Mouse (Mus musculus): ENCODE results near the gene Pick1. TPM values are rescaled to one million over a fixed set of nuclear protein-coding genes. Genes with fewer than 3 reads are reported as not detected.
A peak's percentile ranks its signal among the peaks of the same experiment; 100 is the strongest.

Pick1 gene
- total RNA-seq (2021): 10 to 100 TPM; 22.4 to 23.2 TPM
- long read RNA-seq, experiment 1, transcript Pick1-201 (13 exons, 1,977 nt): major isoform, 12 of 20 reads
- long read RNA-seq, experiment 1, partial matches to known transcripts: 3 of 20 reads
- long read RNA-seq, experiment 1, other reads (novel, unspliced or antisense): 2 of 20 reads
- long read RNA-seq, experiment 2, transcript Pick1-201 (13 exons, 1,977 nt): major isoform, 10 of 18 reads
- long read RNA-seq, experiment 2, partial matches to known transcripts: 1 of 18 reads
- long read RNA-seq, experiment 2, other reads (novel, unspliced or antisense): 6 of 18 reads

GRCm38 (mm10) chr15:79229058-79229821, at the start of gene Pick1, which contains the start of gene Gm49486:
Pick1 (plus strand) TSS chr15:79229173.
Gm49486 (plus strand) TSS chr15:79229391.
- peak; percentile 88 to 92 for DNase-seq
- intact Hi-C loops (cut with DNase I): loop anchor here (5.0 kb wide), 2 partner anchors 238 to 423 kb away; no protein-coding TSS in a partner anchor

DNA sequence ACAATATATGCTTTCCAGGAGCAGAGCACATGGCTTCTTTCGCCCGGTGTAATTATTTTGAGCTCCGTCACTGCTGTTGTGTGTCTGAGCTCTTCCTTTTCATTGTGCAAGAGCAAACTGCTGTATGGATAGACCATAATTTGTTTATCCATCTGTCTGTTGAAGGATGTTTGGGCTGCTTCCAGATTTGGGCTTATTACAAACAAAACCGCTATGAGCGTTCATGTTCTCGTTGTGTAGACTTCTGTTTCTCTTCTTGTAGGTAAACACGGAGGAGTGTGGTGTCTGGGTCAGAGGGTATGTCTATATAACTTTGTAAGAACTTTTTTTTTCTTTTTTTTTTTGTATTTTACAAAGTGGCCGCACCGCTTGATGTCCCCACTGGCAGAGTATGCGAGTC, 43.8 kb upstream of the Pick1 start:
- no peak for DNase-seq
- intact Hi-C loops (cut with DNase I): no loop called here

- intact Hi-C loops (cut with DNase I): no loop called here
- DNase-seq: no peak
Measured at GRCm38 (mm10) chr15:79187819-79188218, 41.2 kb upstream of the Pick1 start.

GRCm38 (mm10) chr15:79191426-79191825, 37.5 kb upstream of the Pick1 start:
- intact Hi-C loops (cut with DNase I): no loop called here

DNA sequence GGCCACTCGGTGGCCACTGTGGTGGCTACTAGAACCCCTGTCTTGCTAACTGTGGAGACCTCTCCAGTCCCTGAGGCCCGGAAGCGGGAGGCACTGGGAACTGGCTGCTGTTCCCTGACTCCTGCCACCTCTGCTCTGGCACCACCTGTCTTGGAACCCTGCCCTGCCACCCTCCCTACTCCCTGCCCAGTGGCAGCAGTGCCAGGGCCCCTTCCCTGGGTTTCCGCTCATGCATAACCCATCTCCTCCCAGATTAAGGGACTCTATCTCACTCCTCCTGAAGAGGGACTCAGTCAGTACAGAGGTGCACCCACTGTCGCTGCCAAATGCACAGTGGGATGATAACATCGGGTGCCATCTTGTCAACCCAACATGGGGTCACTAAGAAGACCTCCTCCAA, 36.5 kb upstream of the Pick1 start:
- intact Hi-C loops (cut with DNase I): no loop called here
- DNase-seq: no peak

More at GRCm38 (mm10) chr15:79191426-79191825, 37.5 kb upstream of the Pick1 start:
- no peak for DNase-seq

DNA sequence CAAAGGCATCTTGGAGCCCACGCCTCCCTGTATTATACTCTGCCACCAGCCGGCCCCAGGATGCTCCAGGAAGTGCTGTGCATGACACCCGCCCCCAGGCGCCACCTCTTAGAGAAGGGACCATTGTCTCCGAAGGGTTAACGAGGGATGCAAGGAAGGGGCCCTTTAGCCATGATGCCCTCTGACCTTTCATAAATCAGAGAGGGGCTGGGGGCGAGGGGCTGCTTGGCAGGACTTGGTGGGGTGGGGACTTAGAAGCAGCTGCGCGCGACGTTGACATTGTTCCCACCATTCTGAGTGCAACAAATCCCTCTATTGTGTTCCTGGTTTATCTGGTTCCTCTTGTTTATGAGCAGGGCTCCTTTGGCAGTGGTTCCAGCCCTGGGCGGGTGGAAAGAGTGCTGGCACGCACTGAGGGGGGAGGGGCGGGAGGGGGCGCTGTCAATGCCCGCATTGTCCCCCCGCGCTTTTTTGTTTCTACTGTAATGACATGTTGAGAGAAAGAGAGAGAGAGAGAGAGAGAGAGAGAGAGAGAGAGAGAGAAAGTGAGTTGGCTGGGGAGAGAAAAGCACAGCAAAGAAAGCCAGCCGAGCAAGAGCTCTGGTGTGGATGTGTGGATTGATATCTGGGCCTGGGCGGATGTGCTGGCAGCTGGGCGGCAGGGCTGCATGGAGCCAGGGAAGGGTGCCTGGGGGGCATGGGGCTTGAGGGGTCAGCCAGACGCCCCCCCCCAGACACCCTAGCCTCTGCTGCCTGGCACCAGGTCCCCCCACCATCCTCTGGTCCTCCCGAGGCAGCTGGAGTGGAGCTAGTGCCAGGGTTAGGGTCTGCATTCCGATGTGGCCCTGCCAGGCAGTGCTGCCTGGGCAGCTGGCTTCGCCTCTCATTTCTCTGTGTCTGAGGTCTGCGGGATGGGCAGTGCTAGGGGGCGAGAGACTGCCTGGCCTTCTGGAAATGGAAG, 35.8 kb upstream of the Pick1 start:
- intact Hi-C loops (cut with DNase I): no loop called here
- peak; percentile 36 to 55 for DNase-seq

GRCm38 (mm10) chr15:79194048-79194447, 34.9 kb upstream of the Pick1 start:
- intact Hi-C loops (cut with DNase I): no loop called here
- no peak for DNase-seq

DNA sequence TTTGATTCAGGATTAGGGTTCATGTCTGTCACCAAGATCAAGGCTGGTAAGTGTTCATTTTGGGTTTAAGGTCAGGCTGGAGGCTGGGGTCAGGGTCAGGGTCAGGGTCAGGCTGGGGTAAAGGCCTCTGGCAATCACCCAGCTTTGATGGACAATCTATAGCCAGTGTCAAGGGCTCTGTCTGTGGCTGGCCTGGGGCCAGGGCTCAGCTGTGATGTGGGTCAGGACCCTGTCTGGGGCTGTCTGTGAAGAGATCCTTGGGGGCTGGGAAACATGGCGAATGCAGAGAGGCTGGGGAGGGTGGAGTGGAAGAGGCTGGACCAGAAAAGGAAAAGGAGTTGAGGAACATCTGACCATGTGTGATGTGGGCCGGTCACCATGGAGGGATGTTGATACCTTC, 34.0 kb upstream of the Pick1 start:
- DNase-seq: no peak

DNA sequence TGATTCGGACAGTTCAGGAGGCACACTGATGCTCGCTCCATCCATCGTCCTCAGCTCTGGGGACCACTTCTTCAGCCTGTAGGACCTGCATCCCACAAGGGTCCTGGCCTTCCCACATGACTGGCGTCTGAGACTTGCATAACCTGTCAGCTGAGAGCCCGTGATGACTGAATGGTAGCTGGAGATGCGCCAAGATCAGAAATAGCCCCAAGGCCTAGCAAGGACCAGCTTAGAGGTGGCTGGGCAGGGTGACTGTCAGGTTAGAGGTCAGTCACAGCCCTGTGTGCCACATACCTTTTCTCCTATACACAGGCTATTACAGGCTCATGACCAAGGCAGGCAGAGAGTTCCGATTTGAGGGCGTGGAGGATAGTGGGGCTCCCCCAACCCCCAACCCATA, 33.5 kb upstream of the Pick1 start:
- intact Hi-C loops (cut with DNase I): no loop called here
- peak; percentile 33 to 54 for DNase-seq

More for the DNA sequence above, 34.0 kb upstream of the Pick1 start:
- intact Hi-C loops (cut with DNase I): no loop called here

- no peak for DNase-seq
- intact Hi-C loops (cut with DNase I): no loop called here
Measured at GRCm38 (mm10) chr15:79199390-79199976, 29.5 kb upstream of the Pick1 start.

DNA sequence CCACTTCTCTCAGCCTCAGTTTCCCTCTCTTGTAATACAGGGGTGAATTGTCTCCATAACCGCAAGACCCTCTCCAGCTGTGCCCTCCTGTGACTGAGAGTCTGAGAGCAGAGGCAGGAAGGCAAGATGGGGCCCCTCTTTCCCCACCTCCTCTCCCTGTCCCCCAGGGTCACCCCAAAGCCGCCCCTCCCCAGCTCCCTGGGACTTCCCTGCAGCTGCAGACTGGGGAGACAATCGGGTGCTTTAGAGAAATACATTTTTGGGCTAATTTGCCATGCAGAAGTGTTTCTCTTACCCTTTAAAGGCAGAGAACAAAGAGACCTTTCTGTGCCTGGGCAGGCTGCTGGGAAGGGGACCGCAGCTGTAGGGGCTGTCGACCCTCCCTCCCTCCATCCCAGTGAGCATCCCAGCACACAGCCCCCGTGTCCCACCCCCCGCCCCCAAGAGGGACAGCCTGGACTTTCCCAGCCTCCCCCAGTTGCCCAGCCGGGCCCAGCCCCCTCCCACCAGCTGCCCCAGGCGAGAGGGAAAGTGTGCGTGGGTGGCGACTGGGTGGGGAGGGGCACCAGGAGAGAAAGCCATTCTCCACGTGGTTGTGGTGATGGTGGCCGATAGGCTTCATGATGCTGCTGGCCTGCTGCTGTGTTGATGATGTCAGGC, 27.4 kb upstream of the Pick1 start:
- intact Hi-C loops (cut with DNase I): no loop called here
- no peak for DNase-seq

- intact Hi-C loops (cut with DNase I): no loop called here
- DNase-seq: no peak
Measured at GRCm38 (mm10) chr15:79202575-79202974, 26.4 kb upstream of the Pick1 start.

- DNase-seq: no peak
- intact Hi-C loops (cut with DNase I): no loop called here
Measured at GRCm38 (mm10) chr15:79208211-79208610, 20.8 kb upstream of the Pick1 start.

GRCm38 (mm10) chr15:79208758-79209439, 20.1 kb upstream of the Pick1 start:
- intact Hi-C loops (cut with DNase I): no loop called here

GRCm38 (mm10) chr15:79210357-79210756, 18.6 kb upstream of the Pick1 start:
- DNase-seq: no peak
- intact Hi-C loops (cut with DNase I): no loop called here

More at GRCm38 (mm10) chr15:79208758-79209439, 20.1 kb upstream of the Pick1 start:
- peak; percentile 29 for DNase-seq

DNA sequence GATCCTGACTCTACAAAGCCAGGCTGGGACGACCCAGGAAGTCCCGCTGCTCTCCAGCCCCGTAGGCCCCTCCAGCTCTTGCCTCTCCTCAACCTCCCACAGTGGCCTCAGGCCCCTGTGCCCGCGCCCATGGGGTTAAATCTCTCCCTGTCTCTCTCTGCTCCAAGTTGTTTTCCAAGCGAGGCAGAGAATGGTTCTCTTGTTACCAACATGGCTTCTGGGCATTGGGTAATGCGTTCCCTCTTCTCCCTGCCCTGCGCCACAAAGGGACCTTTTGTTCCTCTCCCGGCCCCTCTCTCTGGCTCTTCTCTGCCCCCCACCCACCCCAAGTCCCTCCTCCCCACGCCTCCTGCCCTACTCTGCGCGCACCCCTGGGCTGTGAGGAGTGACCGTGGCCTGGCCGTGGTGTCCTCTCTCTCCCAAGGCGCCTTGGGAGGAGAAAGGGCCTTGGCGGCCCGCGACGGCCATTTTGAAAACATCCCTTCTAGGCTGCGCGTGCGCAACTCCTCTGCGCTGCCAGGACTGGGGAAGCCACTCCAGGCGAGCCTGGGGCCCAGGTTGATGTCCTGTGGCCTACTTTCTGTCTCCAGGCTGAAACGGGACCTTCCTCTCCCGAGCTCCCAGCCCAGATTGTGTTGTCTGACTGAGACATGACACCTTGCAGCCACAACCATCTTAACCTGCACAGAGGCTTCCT, 16.1 kb upstream of the Pick1 start:
- intact Hi-C loops (cut with DNase I): no loop called here
- no peak for DNase-seq

- DNase-seq: no peak
- intact Hi-C loops (cut with DNase I): no loop called here
Measured at GRCm38 (mm10) chr15:79213591-79213990, 15.4 kb upstream of the Pick1 start.

GRCm38 (mm10) chr15:79216191-79216590, 12.8 kb upstream of the Pick1 start:
- no peak for DNase-seq
- intact Hi-C loops (cut with DNase I): no loop called here

Measured in heart, postnatal 14 days (tissue).